Mouse (Mus musculus) lung, embryonic 14.5 days (tissue): ENCODE measurements at regions not wholly inside any gene's neighbourhood (a gene's known extent, or its start where the extent isn't known, plus 50 kb on each side); places are given as distances from the start of the nearest gene placed in this dataset.

Experiments used
- ATAC-seq: fragments of 200-750 bp; cut with Nextera tagmentation; 2 replicates; pipeline ENCODE4 v1.8.0; 2017; ENCODE audit warnings: mild to moderate bottlenecking, moderate TSS enrichment, moderate library complexity; ENCODE audit not compliant: insufficient read depth
- DNase-seq: peaks from one replicate; pipeline ENCODE4 v3.0.0-alpha.2; 2015
- H3K27ac ChIP-seq: fragments of 300-500 bp; sonication (generic); 2 replicates; pipeline ENCODE4 v1.5.1; 2014; ENCODE audit warnings: low read depth, mild to moderate bottlenecking, moderate library complexity
- H3K27me3 ChIP-seq: fragments of 300-500 bp; sonication (generic); 2 replicates; pipeline ENCODE4 v1.6.1; 2014; ENCODE audit warnings: low read length, control low read depth; ENCODE audit not compliant: insufficient read depth
- H3K36me3 ChIP-seq: fragments of 300-500 bp; sonication (generic); 2 replicates; pipeline ENCODE4 v1.6.1; 2014; ENCODE audit warnings: control low read depth; ENCODE audit not compliant: insufficient read depth
- H3K4me1 ChIP-seq: fragments of 300-500 bp; sonication (generic); 2 replicates; pipeline ENCODE4 v1.6.1; 2014; ENCODE audit warnings: antibody characterized with exemption, control low read depth; ENCODE audit not compliant: insufficient read depth
- H3K4me2 ChIP-seq: fragments of 300-500 bp; sonication (generic); 2 replicates; pipeline ENCODE4 v1.6.1; 2014; ENCODE audit warnings: mild to moderate bottlenecking
- H3K4me3 ChIP-seq: fragments of 300-500 bp; sonication (generic); 2 replicates; pipeline ENCODE4 v1.5.1; 2014; ENCODE audit warnings: low read depth, low read length
- H3K9ac ChIP-seq: fragments of 300-500 bp; sonication (generic); 2 replicates; pipeline ENCODE4 v1.6.1; 2014
- H3K9me3 ChIP-seq: fragments of 300-500 bp; sonication (generic); 2 replicates; pipeline ENCODE4 v1.6.1; 2016; ENCODE audit warnings: low read depth, low read length, control low read depth
- CTCF ChIP-seq: IDR thresholded peaks from 2 replicates; pipeline ENCODE4 v1.5.1; 2016; ENCODE audit warnings: antibody characterized with exemption, low read depth
- WGBS: fragments of 180-500 bp; shearing (Covaris S2); extraction: QIAGEN DNeasy Blood & Tissue Kit; methylation state at CpG from one replicate; pipeline ENCODE4 v1.1.7; 2014; 5-methylcytosine and 5-hydroxymethylcytosine counted together

GRCm38 (mm10) chr15:14101757-14102156 lies 928.3 kb upstream of the Cdh6 start:
- H3K9ac ChIP-seq = no peak overlapping the region
- H3K4me1 ChIP-seq = no peaks in the 10 kb centered on the region
- no peak overlapping the region for H3K4me2 ChIP-seq
- DNase-seq (no peak), ATAC-seq (no peak)
- TF ChIP-seq CTCF = no peak
- no peak overlapping the region for H3K4me3 ChIP-seq
- H3K27me3 ChIP-seq = no peaks in the 10 kb centered on the region
- no peaks in the 10 kb centered on the region for H3K9me3 ChIP-seq
- WGBS = 38% methylated on average over 1 of the region's 1 CpGs
- H3K27ac ChIP-seq = no peak overlapping the region
- H3K36me3 ChIP-seq = no peaks in the 10 kb centered on the region

GRCm38 (mm10) chr15:14051872-14052271 lies 878.4 kb upstream of the Cdh6 start:
- DNase-seq = peak; percentile 45
- Histone ChIP-seq H3K4me3 (no peak overlapping the region), H3K9ac (no peak overlapping the region), H3K27ac (no peak overlapping the region), H3K9me3 (no peaks in the 10 kb centered on the region), H3K27me3 (no peaks in the 10 kb centered on the region), H3K4me2 (no peak overlapping the region), H3K4me1 (no peaks in the 10 kb centered on the region), H3K36me3 (no peaks in the 10 kb centered on the region)
- no peak for ATAC-seq
- TF ChIP-seq CTCF = peak; percentile 38; the same call in 1 of the 2 replicates
- 58% methylated on average over 3 of the region's 3 CpGs for WGBS
